Mouse (Mus musculus) ES-E14 (cell line): ENCODE measurements around the gene Lrrc4.

Experiments used
- CHD2 ChIP-seq: IDR thresholded peaks from 2 replicates; pipeline ENCODE4 v1.6.1; 2014; ENCODE audit warnings: mild to moderate bottlenecking, low read depth, low read length, inconsistent platforms
- ZNF384 ChIP-seq: IDR thresholded peaks from 2 replicates; pipeline ENCODE4 v1.6.1; 2012; ENCODE audit warnings: low read depth, low read length, inconsistent platforms

DNA sequence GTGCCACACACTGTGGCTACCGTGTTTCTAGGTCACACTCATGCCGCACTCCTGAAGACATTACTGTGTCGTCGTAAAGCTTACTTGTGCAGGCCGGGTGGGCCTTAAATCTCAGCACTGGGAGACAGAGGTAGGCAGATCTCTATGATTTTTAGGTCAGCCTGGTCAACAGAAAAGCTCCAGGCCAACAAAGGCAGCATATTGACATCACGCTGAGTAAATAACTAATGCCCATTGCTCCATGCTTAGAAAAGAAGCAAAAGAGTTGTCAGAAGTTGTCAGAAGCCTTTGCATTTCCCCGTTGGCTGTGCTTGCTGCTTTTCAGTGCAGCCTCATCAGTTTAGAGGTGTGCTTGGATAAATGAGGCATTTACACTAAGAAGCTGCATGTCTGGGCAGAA is 94.9 kb downstream of the Lrrc4 start:
- no peak for TF ChIP-seq CHD2
- TF ChIP-seq ZNF384: no peak
